Mouse (Mus musculus) heart, adult 2 months (tissue): ENCODE measurements at regions not wholly inside any gene's neighbourhood (a gene's known extent, or its start where the extent isn't known, plus 50 kb on each side); places are given as distances from the start of the nearest gene placed in this dataset.

Experiments
- CTCF ChIP-seq: fragments of 200-600 bp; IDR thresholded peaks from 2 replicates; pipeline ENCODE4 v1.8.1; 2022; ENCODE audit warnings: antibody characterized with exemption, mild to moderate bottlenecking, moderate library complexity
- EP300 ChIP-seq: fragments of 200-500 bp; IDR thresholded peaks from 2 replicates; pipeline ENCODE4 v1.6.1; 2011; ENCODE audit warnings: low read depth, low read length, control low read depth; ENCODE audit not compliant: insufficient read depth
- POLR2A ChIP-seq: fragments of 200-500 bp; IDR thresholded peaks from 2 replicates; pipeline ENCODE4 v1.6.1; 2011; ENCODE audit warnings: mild to moderate bottlenecking, low read depth, low read length, control low read depth; ENCODE audit not compliant: insufficient read depth

DNA sequence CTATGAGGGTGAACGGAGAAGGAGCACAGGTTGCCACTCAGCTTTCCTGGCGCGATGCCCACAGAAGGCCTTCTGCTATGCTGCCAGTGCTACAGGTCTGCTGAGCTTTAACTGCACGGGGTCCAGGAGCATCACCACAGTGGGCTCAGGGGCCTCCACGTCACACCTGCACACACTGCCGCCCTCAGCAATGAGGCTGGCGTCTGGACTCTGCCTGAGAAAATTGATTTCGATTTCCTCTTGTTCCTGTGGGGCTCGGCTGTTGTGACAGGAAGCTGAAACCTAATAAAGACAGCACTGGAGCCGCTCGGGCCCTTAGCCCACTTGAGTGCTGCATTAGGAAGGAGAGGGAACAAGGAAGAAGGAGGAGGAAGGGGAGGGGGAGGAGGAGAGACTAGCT lies 239.5 kb upstream of the Ncam1 start:
- TF ChIP-seq POLR2A = no peak
- TF ChIP-seq CTCF = no peak
- TF ChIP-seq EP300 = no peak
